Mouse (Mus musculus): ENCODE measurements at regions not wholly inside any gene's neighbourhood (a gene's known extent, or its start where the extent isn't known, plus 50 kb on each side); places are given as distances from the start of the nearest gene placed in this dataset.

DNA sequence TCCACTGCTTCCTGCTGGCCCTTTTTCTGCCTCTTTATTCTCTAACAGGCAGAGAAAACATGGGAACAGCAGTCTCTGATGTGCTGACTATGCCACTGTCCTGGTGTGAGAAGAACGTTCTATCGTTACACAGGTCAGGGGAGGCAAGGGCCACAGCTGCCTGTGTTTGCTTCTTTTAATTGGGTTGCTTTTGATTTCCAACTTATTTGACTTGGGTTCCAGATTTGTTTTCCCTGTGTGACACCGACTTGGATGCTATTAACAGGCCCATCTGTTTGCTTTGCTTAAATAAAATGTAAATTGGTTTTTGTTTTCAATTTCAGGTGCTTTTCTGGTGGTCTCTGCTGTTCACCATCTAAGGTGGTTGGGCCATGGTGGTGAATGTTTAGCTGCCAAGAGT, 225.8 kb downstream of the Gm5426 start:
- TF ChIP-seq POLR2A (IDR thresholded peaks at IDR 0.05; ENCODE audit: low read depth, low read length) (no peak), CTCF (IDR thresholded peaks at IDR 0.05; ENCODE audit: extremely low read depth, insufficient read depth, insufficient read length, insufficient replicate concordance) (no peak)

All from spleen, adult 2 months (tissue).